Mouse (Mus musculus) kidney, postnatal 4 days (tissue): Measurements from ENCODE around the gene 3300002I08Rik.
"Not testable (repeated sequence)": the region's sequence is repeated elsewhere in the genome, so short reads cannot be mapped to it uniquely, and the experiment has no call there.

Experiments used
- DNase-seq, 2 experiments: peaks; one replicate each; pipeline ENCODE4 v3.0.0; 2021; ENCODE audit warnings: mixed read lengths in 2 of 2

The 3300002I08Rik gene

GRCm38 (mm10) chr2:150362113-150362877, at the start of gene 3300002I08Rik:
3300002I08Rik (minus strand) TSS chr2:150362765.
- DNase-seq = peak; percentile 94

- not testable (repeated sequence) for DNase-seq
These were observed 49.6 kb upstream of the 3300002I08Rik start for GRCm38 (mm10) chr2:150412146-150412545.

GRCm38 (mm10) chr2:150390198-150390597, 27.6 kb upstream of the 3300002I08Rik start:
- no peak for DNase-seq

DNA sequence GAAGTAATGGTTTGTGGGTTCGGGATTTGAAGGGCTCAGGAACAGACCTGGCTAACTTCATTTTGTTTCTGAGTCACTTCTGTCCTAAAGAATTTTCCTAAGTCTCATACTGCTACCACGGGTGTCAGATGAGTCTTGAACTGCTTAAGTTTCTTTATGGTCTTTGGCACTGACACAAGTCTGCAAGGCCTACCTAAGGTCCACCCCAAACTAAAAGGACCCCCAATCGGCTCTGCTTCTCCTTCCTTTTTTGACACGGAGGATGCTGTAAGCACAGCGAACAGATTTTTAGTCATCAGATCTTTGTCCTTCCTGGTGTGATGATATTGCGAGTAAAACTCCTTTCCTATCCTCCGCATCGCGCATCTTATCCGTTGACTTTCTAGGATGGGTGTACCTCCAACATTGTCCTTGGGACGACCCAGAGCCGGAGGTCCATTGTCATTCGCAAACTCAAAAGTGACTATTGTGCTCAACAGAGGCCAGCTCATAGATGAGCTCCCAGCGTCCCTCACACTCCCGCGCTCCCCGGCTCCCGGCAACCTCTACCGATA, 23.1 kb upstream of the 3300002I08Rik start:
- not testable (repeated sequence) for DNase-seq

GRCm38 (mm10) chr2:150362878-150363229, 289 bp upstream of the 3300002I08Rik start:
- no peak for DNase-seq

GRCm38 (mm10) chr2:150357136-150357535, 5.4 kb downstream of the 3300002I08Rik start:
- DNase-seq = not testable (repeated sequence)

DNA sequence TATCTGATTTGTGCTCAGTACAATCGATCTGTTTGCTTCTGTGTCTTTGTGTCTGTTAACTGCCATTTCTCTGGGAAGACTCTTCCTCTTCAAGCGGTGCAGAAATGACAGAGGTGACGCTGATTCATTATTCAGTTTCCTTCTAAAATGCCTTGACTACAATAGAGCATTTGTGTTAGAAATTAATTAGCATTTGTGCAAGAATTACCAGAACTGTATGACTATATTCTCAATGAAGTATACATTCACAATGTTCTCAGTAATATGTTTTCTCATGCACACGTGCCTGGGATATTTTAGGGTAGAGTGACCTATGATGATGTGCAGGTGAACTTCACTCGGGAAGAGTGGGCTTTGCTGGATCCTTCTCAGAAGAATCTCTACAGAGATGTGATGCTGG, 39.2 kb downstream of the 3300002I08Rik start, which contains the start of gene Gm10130:
Gene Gm10130, plus strand, starts transcription at position 301 of the 400 bp plus-strand sequence.
- no peak for DNase-seq

DNA sequence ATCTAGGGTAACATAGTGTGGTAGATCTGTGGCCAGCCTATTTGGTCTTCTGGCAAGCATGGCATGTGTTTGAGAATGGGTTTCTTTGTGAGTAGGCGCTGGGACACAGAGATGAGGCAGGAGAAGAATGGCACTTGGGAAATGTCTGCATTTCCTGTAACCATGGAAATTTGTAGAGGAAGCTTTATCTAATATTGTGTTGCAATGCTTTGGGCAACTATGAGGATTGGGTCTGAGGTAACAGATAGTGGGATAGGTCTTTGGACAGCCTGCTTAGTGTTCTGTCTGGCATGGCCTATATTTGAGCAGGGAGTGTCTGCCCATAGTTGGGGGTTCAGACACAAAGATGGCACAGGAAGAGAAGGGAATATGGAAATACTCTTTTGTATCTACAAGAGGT, 43.6 kb downstream of the 3300002I08Rik start:
- DNase-seq = no peak

- DNase-seq = no peak
These were observed 46.4 kb downstream of the 3300002I08Rik start for GRCm38 (mm10) chr2:150316140-150316539.

DNA sequence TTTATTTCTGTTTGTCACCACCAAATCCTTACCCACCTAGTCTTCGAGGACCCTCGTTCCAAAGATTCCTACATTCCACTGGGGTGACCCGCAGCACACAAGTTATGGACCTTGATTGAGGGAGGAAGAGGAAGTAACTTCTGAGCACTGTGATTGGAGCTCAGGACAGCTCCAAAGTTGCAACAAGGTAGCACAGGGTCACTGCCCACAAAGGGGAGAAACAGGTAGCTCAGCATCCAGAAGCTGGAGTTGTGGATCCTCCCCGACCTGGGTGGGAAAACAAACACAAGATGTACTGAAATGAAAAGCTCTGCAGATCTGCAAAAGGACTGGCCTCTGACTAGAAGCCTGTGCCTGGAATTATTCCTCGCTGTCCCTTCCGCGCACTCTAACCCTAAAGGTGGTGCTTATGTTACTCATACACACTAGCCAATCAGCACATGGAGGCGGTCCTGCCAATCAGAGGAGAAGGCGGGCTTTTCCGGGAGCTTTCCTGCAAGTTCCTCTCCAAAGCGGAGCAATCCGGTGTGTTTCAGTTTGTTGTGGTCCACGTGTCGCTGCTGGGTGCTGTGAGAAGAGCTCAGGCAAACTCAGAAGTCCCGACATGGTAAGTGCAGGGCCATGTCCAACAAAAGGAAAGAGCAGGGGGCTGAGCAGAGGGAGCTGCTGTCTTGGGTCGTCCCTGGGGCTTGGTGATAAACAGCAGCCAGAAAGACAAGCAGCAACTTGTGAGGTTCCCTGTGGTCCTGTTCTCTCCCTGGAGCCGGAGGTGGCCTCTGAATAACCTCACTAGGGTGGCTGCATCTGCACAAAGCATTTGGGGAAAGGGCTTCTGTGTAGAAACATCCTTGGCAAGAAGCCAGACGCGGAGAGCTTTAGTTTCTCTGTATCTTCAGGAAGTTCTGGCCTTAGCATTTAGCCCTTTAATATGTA, 51.3 kb downstream of the 3300002I08Rik start:
- peak; percentile 95 for DNase-seq

DNA sequence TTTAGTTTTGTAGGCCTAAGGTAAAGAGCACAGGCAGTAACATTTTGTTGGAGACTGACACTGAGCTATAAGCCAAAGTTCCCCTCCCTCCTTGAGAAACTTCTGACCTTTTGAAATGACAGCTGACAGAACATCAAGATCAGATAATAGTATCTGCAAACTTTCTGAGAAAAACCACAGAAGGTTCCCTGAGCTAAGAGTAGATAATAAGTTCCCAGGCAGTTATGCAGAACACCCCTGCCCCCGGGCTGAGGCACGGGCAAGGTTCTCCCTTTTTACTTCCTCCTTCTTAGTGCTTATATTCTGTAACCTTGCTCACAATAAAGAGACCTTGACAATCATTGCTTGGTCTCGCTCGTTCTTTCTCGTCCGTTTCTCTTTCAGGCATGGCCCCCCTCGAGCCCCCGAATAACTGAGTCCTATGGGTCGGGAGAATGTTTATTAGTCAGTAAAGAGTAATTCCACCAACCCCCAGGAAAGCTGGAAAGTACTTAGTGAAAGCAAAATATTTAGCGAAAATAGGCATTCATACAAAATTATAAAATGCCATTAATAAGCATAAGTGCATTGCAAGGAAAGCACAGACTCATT, 55.3 kb downstream of the 3300002I08Rik start:
- DNase-seq = no peak

- no peak for DNase-seq
These were observed 63.5 kb downstream of the 3300002I08Rik start for GRCm38 (mm10) chr2:150299096-150299495.

GRCm38 (mm10) chr2:150293669-150294068, 68.9 kb downstream of the 3300002I08Rik start:
- DNase-seq = no peak
